ENCODE assay signal across 22 mouse cellular contexts in the genomic region with DNA sequence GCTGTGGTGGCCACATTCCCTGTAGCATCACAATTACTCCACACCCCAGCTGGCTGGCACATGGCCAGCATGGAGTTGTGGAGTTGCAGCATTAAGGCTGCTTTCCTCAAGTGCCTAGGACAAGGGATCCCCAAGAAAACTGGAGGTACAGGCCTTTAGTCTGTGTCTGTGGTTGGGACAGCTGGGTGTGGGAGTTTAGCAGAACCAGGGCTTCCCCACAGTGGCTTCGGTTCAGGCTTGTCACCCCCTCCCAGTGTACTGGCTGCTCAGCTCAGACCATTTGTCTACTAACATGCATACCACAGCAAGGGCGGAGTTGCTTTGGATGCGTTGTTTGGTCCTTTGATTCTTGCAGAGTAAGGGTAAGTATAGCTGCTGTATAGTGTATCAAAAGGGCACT.
"Had no signal": no experiment of that assay in that cellular context is flagged by ENCODE, and none has a peak within 500 bp of the region (broad histone marks: within the 10 kb centered on the region; RNA-seq: fewer than 3 reads in every experiment).

No protein-coding gene starts in this region.

- H3K4me3 ChIP-seq: heart, embryonic 12.5 days; hindbrain, embryonic 13.5 days; hindbrain, embryonic 15.5 days; kidney, embryonic 15.5 days; limb, embryonic 13.5 days; limb, embryonic 15.5 days; liver, embryonic 12.5 days had no signal

- H3K27ac ChIP-seq: hindbrain, embryonic 13.5 days; hindbrain, embryonic 15.5 days; hindbrain, postnatal 0 days; kidney, embryonic 15.5 days; kidney, postnatal 0 days; limb, embryonic 13.5 days; limb, embryonic 15.5 days; liver, embryonic 12.5 days; liver, embryonic 14.5 days had no signal

- H3K27me3 ChIP-seq: heart, embryonic 12.5 days; hindbrain, embryonic 13.5 days; hindbrain, embryonic 15.5 days; kidney, embryonic 15.5 days; limb, embryonic 13.5 days; limb, embryonic 15.5 days; liver, embryonic 12.5 days had no signal

- H3K9ac ChIP-seq: heart, embryonic 12.5 days; hindbrain, embryonic 13.5 days; hindbrain, embryonic 15.5 days; kidney, embryonic 15.5 days; limb, embryonic 13.5 days; limb, embryonic 15.5 days; liver, embryonic 12.5 days; liver, embryonic 14.5 days had no signal

- ATAC-seq: hindbrain, postnatal 0 days; intestine, embryonic 16.5 days; liver, embryonic 12.5 days had no signal

- H3K9me3 ChIP-seq: heart, embryonic 12.5 days; hindbrain, embryonic 13.5 days; hindbrain, embryonic 15.5 days; kidney, embryonic 15.5 days; limb, embryonic 13.5 days; limb, embryonic 15.5 days; liver, embryonic 12.5 days had no signal

- H3K36me3 ChIP-seq: heart, embryonic 12.5 days; hindbrain, embryonic 13.5 days; hindbrain, embryonic 15.5 days; kidney, embryonic 15.5 days; limb, embryonic 13.5 days; limb, embryonic 15.5 days; liver, embryonic 12.5 days had no signal

- H3K4me2 ChIP-seq: heart, embryonic 12.5 days; hindbrain, embryonic 13.5 days; hindbrain, embryonic 15.5 days; kidney, embryonic 15.5 days; limb, embryonic 13.5 days; limb, embryonic 15.5 days; liver, embryonic 12.5 days had no signal

- DNase-seq: gastrocnemius, postnatal 14 days; gastrocnemius, postnatal 36 days; heart, postnatal 10 days; kidney, adult 11 months; kidney, adult 2 months; kidney, adult 9 months; kidney, postnatal 14 days; kidney, postnatal 36 days; layer of hippocampus, adult 9-11 months; layer of hippocampus, postnatal 36 days; left cerebral cortex, postnatal 4 days had no signal

- H3K4me1 ChIP-seq: heart, embryonic 12.5 days; hindbrain, embryonic 13.5 days; hindbrain, embryonic 15.5 days; kidney, embryonic 15.5 days; limb, embryonic 13.5 days; limb, embryonic 15.5 days; liver, embryonic 12.5 days had no signal
